Mouse (Mus musculus): ENCODE results near the gene Olfr1170.

Gene Olfr1170

DNA sequence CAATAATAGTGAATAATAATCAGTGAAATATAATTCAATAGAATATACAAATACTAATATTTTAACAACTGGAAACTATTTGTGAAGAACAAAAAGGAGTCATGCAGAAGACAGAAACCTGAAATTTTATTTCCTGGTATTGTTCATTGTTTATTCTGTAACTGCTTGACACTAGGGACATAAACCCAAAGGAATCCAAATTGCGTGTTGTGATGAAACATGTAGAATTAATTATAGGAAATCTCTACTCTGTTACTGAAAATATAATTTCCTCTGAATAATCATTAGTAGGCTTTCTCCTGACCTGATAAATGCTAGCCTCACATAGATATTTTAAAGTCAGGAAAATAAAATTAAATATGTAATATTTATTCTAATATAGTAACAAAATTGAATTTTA lies at the start of gene Olfr1170:
TSS of gene Olfr1170 (minus strand) at position 101 of the 400 bp plus-strand sequence.
- in situ Hi-C loops (cut with MboI, MseI), result no loop called here

DNA sequence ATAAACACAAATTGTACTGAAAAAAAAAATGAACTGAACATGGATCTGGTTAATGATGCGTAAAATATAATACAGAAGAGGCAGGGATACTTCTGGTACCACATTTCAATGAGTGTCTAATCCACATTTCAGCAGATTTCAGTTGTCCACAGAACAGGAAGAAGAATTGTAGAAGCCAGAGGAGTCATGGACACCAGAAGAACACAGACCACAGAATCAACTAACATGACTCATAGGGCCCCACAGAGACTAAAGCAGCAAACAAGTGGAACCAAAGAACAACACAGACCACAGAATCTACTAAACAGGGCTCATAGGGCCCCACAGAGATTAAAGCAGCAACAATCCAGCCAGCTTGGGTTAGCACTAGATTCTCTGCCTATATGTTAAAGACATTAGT lies 7.3 kb downstream of the Olfr1170 start:
- in situ Hi-C loops (cut with MboI, MseI), result no loop called here

DNA sequence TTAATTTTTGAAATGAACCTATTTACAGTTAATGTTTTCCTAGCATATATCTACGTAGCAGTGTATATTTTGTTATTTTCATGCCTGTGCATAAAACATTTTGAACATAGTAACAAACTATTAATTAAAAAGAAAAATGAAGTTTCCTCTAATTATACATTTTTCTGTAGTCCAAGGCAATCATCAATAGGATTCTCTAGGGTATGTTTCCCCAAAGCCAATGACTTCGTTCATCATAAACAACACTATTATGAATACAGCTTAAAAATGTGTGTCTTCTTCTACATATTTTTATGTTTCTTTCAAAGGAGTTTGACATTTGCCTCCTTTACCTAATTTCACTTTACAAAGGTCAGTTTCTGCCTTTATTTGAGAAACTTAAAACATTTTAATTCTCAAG lies 46.6 kb downstream of the Olfr1170 start, which contains the start of gene Olfr1168:
TSS of gene Olfr1168 (plus strand) at position 301 of the 400 bp plus-strand sequence.
- in situ Hi-C loops (cut with MboI, MseI), result no loop called here

Data from regulatory T cell (primary cell).